Mouse (Mus musculus) forebrain, embryonic 15.5 days (tissue): ENCODE data around the gene Vat1l. TPM values are rescaled to one million over a fixed set of nuclear protein-coding genes. Genes with fewer than 3 reads are reported as not detected.

Experiments used
- ATAC-seq: fragments of 200-750 bp; cut with Nextera tagmentation; replicated peaks from 2 replicates; pipeline ENCODE4 v1.8.0; 2017; ENCODE audit warnings: mild to moderate bottlenecking, moderate TSS enrichment, moderate library complexity
- H3K27ac ChIP-seq: fragments of 300-500 bp; sonication (generic); replicated peaks from 2 replicates; pipeline ENCODE4 v1.5.1; 2015; ENCODE audit warnings: mild to moderate bottlenecking, inconsistent platforms
- H3K27me3 ChIP-seq: fragments of 300-500 bp; sonication (generic); 2 replicates; pipeline ENCODE4 v1.6.1; 2015; ENCODE audit warnings: inconsistent platforms
- H3K36me3 ChIP-seq: fragments of 300-500 bp; sonication (generic); 2 replicates; pipeline ENCODE4 v1.6.1; 2015; ENCODE audit warnings: mild to moderate bottlenecking, inconsistent platforms
- H3K4me1 ChIP-seq: fragments of 300-500 bp; sonication (generic); 2 replicates; pipeline ENCODE4 v1.6.1; 2015; ENCODE audit warnings: inconsistent platforms
- H3K4me2 ChIP-seq: fragments of 300-500 bp; sonication (generic); replicated peaks from 2 replicates; pipeline ENCODE4 v1.6.1; 2015; ENCODE audit warnings: mild to moderate bottlenecking, inconsistent platforms
- H3K4me3 ChIP-seq: fragments of 300-500 bp; sonication (generic); 2 replicates; pipeline ENCODE4 v1.5.1; 2015; ENCODE audit warnings: mild to moderate bottlenecking, inconsistent platforms
- H3K9ac ChIP-seq: fragments of 300-500 bp; sonication (generic); replicated peaks from 2 replicates; pipeline ENCODE4 v1.6.1; 2015; ENCODE audit warnings: mild to moderate bottlenecking, inconsistent platforms
- H3K9me3 ChIP-seq: fragments of 300-500 bp; sonication (generic); 2 replicates; pipeline ENCODE4 v1.6.1; 2016; ENCODE audit warnings: inconsistent platforms
- WGBS: fragments of 180-500 bp; shearing (Covaris S2); methylation state at CpG from one replicate; pipeline ENCODE4 v1.1.7; 2015; ENCODE audit warnings: mixed read lengths; 5-methylcytosine and 5-hydroxymethylcytosine counted together
- polyA plus RNA-seq: library from polyadenylated mRNA; unstranded; fragments of >200 nt; fragmentation: Nextera tagmentation; extraction: Ambion mirVana; gene quantifications from 2 replicates; pipeline ENCODE4 v1.2.1, GENCODE M21; 2015

Vat1l gene
- polyA plus RNA-seq, 1 experiment from 2014 or later: 33.6 TPM

GRCm38 (mm10) chr8:114418486-114418885, 213.1 kb downstream of the Vat1l start:
- 80% methylated on average over 5 of the region's 5 CpGs for WGBS
- Histone ChIP-seq H3K9me3 (no peaks in the 10 kb centered on the region), H3K4me3 (no peak overlapping the region), H3K36me3 (no peaks in the 10 kb centered on the region), H3K4me2 (no peak overlapping the region), H3K4me1 (no peaks in the 10 kb centered on the region), H3K9ac (no peak overlapping the region), H3K27ac (no peak overlapping the region), H3K27me3 (no peaks in the 10 kb centered on the region)
- ATAC-seq: no peak

- H3K36me3 ChIP-seq: no peaks in the 10 kb centered on the region
- no peak for ATAC-seq
- H3K27ac ChIP-seq: no peak overlapping the region
- no peak overlapping the region for H3K4me3 ChIP-seq
- 83% methylated on average over 6 of the region's 6 CpGs for WGBS
- H3K27me3 ChIP-seq: no peaks in the 10 kb centered on the region
- no peaks in the 10 kb centered on the region for H3K9me3 ChIP-seq
- no peak overlapping the region for H3K9ac ChIP-seq
- no peaks in the 10 kb centered on the region for H3K4me1 ChIP-seq
- no peak overlapping the region for H3K4me2 ChIP-seq
Measured at GRCm38 (mm10) chr8:114418904-114419303, 213.5 kb downstream of the Vat1l start.

- no peak overlapping the region for H3K27ac ChIP-seq
- no peaks in the 10 kb centered on the region for H3K36me3 ChIP-seq
- H3K4me1 ChIP-seq: no peaks in the 10 kb centered on the region
- H3K9ac ChIP-seq: no peak overlapping the region
- H3K4me3 ChIP-seq: no peak overlapping the region
- H3K9me3 ChIP-seq: no peaks in the 10 kb centered on the region
- H3K4me2 ChIP-seq: no peak overlapping the region
- H3K27me3 ChIP-seq: no peaks in the 10 kb centered on the region
- WGBS: 80% methylated on average over 4 of the region's 4 CpGs
- no peak for ATAC-seq
Measured at GRCm38 (mm10) chr8:114421544-114421943, 216.1 kb downstream of the Vat1l start.

Other genes starting within 250 kb of the Vat1l start
- 3.8 and 4.2 TPM in 2 replicates for gene Nudt7, start 72.1 kb upstream of the Vat1l start, polyA plus RNA-seq
- not detected in 2 replicates for gene Clec3a, start 212.5 kb downstream of the Vat1l start, polyA plus RNA-seq
- 10.0 and 10.7 TPM in 2 replicates for gene Wwox, start 234.0 kb downstream of the Vat1l start, polyA plus RNA-seq